Mouse (Mus musculus): ENCODE results near the gene Muc2. TPM values are rescaled to one million over a fixed set of nuclear protein-coding genes. Genes with fewer than 3 reads are reported as not detected.

The Muc2 gene
- polyA plus RNA-seq, 1 experiment from 2014 or later = 0.24 TPM

DNA sequence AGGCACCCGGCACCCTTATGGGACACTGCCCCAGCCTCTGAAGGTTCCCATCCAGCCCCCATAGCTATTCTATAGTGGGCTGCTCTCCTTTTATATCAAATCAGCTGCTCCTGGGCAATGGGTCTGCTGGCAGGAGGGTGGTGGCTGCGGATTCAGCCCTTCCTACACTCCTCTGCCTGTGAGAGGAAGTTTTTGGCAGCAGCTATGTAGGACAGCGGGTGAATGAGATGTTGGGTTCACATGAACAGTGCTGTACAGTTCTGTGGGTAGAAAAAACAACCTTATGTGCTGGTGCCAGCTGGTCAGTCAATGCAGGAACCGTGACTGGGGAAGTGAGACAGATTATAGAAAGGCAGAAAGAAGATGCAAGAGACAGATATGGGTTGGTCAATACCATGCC lies 11.2 kb upstream of the Muc2 start:
- 88% methylated on average over 4 of the region's 4 CpGs for WGBS
- no peak for ATAC-seq (ENCODE audit: low FRiP score)

DNA sequence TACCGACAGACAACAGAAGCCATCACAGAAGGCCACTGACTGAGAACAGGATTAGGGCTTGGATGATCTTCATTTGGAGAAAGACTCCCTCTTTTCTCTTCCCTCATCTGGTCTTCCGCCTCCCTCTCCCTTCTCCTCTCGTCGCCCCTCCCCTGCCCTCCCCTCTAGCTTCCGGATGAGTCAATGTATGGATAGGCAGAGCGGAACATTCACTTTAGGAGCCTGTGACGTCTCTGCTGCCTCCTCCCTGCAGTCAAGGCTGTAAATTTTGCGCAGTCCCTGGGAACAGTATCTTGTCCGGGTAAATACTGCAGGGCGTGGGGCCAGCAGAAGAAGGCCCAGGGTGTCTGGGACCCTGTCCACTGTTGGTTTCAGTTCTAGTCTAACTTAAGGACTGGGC lies 2.8 kb upstream of the Muc2 start:
- Histone ChIP-seq H3K27ac (no peak overlapping the region), H3K4me2 (no peak overlapping the region), H3K9me3 (no peaks in the 10 kb centered on the region), H3K36me3 (replicated peaks) (no peaks in the 10 kb centered on the region), H3K9ac (no peak overlapping the region), H3K4me3 (replicated peaks) (no peak overlapping the region), H3K4me1 (peaks cover 3% of the 10 kb centered on the region; the same call in 1 of the 2 replicates), H3K27me3 (peaks cover 4% of the 10 kb centered on the region; the same call in 1 of the 2 replicates)
- 68% methylated on average over 10 of the region's 10 CpGs for WGBS
- no peak for ATAC-seq (ENCODE audit: low FRiP score)

More for the DNA sequence above, 11.2 kb upstream of the Muc2 start:
- no peak overlapping the region for H3K27ac ChIP-seq
- no peak overlapping the region for H3K4me3 ChIP-seq (replicated peaks)
- H3K9ac ChIP-seq = no peak overlapping the region
- no peaks in the 10 kb centered on the region for H3K9me3 ChIP-seq
- H3K4me1 ChIP-seq = no peaks in the 10 kb centered on the region
- no peaks in the 10 kb centered on the region for H3K27me3 ChIP-seq
- H3K4me2 ChIP-seq = no peak overlapping the region
- no peaks in the 10 kb centered on the region for H3K36me3 ChIP-seq (replicated peaks)

DNA sequence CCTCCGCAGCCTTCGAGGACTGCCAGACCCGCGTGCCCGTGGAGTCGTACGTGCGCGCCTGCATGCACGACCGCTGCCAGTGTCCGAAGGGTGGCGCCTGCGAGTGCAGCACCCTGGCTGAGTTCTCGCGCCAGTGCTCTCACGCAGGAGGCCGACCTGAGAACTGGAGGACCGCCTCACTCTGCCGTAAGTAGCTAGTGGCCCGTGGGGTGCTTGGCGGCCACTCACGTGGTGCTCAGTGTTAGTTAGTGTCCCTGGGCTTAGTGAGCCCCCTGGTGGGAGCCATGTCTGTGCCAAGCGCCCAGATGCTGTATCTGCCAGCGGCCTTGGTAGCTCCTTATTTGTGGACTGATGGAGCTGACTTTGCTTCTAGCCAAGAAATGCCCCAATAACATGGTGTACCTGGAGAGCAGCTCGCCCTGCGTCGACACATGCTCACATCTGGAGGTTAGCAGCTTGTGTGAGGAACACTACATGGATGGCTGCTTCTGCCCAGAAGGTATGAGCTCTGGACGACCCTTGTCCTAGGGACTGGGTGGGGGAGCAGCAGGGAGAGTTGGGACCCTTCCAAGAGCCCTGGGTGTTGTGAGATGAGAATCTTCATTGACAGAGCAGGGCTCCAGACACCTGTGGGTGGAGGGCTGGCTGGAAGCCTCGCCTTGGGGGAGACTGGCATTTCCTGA lies 3.6 kb downstream of the Muc2 start:
- Histone ChIP-seq H3K4me1 (peaks cover 3% of the 10 kb centered on the region; the same call in 1 of the 2 replicates), H3K4me2 (peak overlapping the region; percentile 32), H3K9ac (no peak overlapping the region), H3K4me3 (replicated peaks) (0 out of 2 replicates have a peak overlapping the region, but pooled peaks have one; percentile 3), H3K36me3 (replicated peaks) (no peaks in the 10 kb centered on the region), H3K27me3 (peaks cover 1% of the 10 kb centered on the region; the same call in 1 of the 2 replicates), H3K27ac (no peak overlapping the region), H3K9me3 (no peaks in the 10 kb centered on the region)
- no peak for ATAC-seq (ENCODE audit: low FRiP score)
- WGBS = 57% methylated on average over 30 of the region's 30 CpGs

DNA sequence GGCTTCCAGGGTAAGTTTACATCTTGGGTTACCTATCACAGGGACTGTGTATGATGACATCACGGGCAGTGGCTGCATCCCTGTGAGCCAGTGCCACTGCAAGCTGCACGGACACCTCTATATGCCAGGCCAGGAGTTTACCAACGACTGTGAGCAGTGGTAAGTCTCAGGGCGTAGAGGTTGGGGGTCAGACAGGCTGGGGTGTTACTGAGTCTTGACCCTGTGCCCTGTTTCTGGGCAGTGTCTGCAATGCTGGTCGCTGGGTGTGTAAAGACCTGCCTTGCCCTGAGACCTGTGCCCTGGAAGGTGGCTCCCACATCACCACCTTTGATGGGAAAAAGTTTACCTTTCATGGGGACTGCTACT lies 4.1 kb downstream of the Muc2 start:
- Histone ChIP-seq H3K4me1 (peaks cover 3% of the 10 kb centered on the region; the same call in 1 of the 2 replicates), H3K27me3 (no peaks in the 10 kb centered on the region; the same call in 1 of the 2 replicates), H3K36me3 (replicated peaks) (no peaks in the 10 kb centered on the region), H3K4me2 (no peak overlapping the region), H3K27ac (no peak overlapping the region), H3K9ac (no peak overlapping the region), H3K9me3 (no peaks in the 10 kb centered on the region), H3K4me3 (replicated peaks) (no peak overlapping the region)
- 76% methylated on average over 5 of the region's 5 CpGs for WGBS
- ATAC-seq (ENCODE audit: low FRiP score) = no peak

DNA sequence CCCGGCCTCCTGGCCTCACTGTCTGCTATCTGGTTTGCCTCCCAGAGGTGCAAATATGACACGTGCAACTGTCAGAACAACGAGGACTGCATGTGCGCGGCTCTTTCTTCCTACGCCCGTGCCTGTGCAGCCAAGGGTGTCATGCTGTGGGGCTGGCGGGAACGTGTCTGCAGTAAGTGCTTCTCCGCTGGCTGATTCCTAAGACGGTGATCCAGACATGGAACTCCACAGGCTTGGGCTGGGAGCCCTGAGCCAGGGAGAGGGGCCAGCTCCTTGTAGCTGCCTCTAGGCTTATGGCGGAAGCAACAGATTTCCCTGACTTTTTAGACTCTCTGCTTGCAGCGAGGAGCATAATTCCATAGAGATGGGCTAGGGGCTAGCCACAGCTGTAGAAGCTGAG lies 6.4 kb downstream of the Muc2 start:
- H3K4me1 ChIP-seq = no peaks in the 10 kb centered on the region
- no peak overlapping the region for H3K4me3 ChIP-seq (replicated peaks)
- no peak overlapping the region for H3K27ac ChIP-seq
- no peaks in the 10 kb centered on the region for H3K36me3 ChIP-seq (replicated peaks)
- H3K9me3 ChIP-seq = no peaks in the 10 kb centered on the region
- no peaks in the 10 kb centered on the region; the same call in 1 of the 2 replicates for H3K27me3 ChIP-seq
- no peak overlapping the region for H3K4me2 ChIP-seq
- no peak overlapping the region for H3K9ac ChIP-seq
- WGBS = 83% methylated on average over 13 of the region's 13 CpGs
- no peak for ATAC-seq (ENCODE audit: low FRiP score)

- no peak overlapping the region for H3K9ac ChIP-seq
- no peak overlapping the region for H3K4me2 ChIP-seq
- H3K27me3 ChIP-seq = no peaks in the 10 kb centered on the region
- no peak for ATAC-seq (ENCODE audit: low FRiP score)
- H3K27ac ChIP-seq = no peak overlapping the region
- no peaks in the 10 kb centered on the region for H3K9me3 ChIP-seq
- H3K4me3 ChIP-seq (replicated peaks) = no peak overlapping the region
- WGBS = 86% methylated on average over 8 of the region's 8 CpGs
- H3K4me1 ChIP-seq = no peaks in the 10 kb centered on the region
- H3K36me3 ChIP-seq (replicated peaks) = no peaks in the 10 kb centered on the region
Measured at GRCm38 (mm10) chr7:141699556-141700220, 9.5 kb downstream of the Muc2 start.

DNA sequence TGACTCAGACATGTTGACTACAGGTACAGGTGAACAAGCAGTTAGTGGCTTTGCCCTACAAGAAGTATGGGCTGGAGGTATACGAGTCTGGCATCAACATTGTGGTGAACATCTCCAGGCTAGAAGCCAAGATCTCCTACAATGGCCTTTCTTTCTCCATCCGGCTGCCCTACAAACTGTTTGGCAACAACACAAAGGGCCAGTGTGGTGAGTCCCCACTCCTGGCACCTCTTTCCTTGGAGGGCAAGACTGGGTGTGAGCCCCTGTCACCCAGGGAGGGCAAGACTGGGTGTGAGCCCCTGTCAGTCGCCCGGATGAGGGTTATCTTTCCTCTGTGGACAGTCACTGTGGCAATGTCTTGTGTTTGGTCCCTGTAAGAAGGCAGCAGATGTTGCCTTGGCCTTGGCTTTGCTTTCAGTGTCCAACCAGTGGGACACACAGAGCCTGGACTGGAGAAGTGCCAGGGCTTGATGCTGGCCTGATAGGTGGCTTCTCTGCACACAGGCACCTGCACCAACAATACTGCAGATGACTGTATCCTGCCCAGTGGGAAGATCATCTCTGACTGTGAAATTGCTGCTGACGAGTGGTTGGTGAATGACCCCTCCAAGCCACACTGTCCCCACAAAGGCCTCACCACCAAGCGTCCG lies 57.4 kb downstream of the Muc2 start:
- Histone ChIP-seq H3K4me3 (replicated peaks) (no peak overlapping the region), H3K9me3 (no peaks in the 10 kb centered on the region), H3K4me1 (no peaks in the 10 kb centered on the region), H3K4me2 (no peak overlapping the region), H3K27ac (no peak overlapping the region), H3K36me3 (replicated peaks) (no peaks in the 10 kb centered on the region), H3K9ac (no peak overlapping the region), H3K27me3 (no peaks in the 10 kb centered on the region)
- WGBS = 87% methylated on average over 7 of the region's 7 CpGs
- no peak for ATAC-seq (ENCODE audit: low FRiP score)

DNA sequence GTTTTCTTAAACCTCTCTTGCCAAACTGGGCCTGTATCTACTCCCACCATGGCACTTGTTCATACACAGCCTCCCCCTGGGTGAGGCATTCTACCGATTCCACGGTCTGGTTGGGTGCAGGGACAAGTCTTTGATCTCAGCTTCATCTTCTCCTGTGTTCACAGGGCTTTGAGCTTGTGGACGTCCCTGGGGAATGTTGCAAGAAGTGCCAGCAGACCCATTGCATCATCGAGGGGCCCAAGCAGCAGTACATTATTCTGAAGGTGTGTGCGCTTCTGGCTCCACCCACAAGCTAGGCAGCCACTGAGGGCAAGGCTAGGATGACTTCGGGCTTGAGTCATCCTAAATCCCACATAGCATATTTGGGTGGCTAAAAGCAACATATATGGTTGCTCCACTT lies 62.4 kb downstream of the Muc2 start:
- Histone ChIP-seq H3K4me1 (no peaks in the 10 kb centered on the region), H3K9me3 (no peaks in the 10 kb centered on the region), H3K27ac (no peak overlapping the region), H3K4me3 (replicated peaks) (no peak overlapping the region), H3K36me3 (replicated peaks) (no peaks in the 10 kb centered on the region), H3K4me2 (no peak overlapping the region), H3K27me3 (no peaks in the 10 kb centered on the region), H3K9ac (no peak overlapping the region)
- ATAC-seq (ENCODE audit: low FRiP score) = no peak
- 83% methylated on average over 6 of the region's 6 CpGs for WGBS

GRCm38 (mm10) chr7:141755831-141756230 lies 65.7 kb downstream of the Muc2 start:
- H3K9me3 ChIP-seq = no peaks in the 10 kb centered on the region
- H3K4me2 ChIP-seq = no peak overlapping the region
- no peak overlapping the region for H3K9ac ChIP-seq
- no peak overlapping the region for H3K4me3 ChIP-seq (replicated peaks)
- H3K27me3 ChIP-seq = no peaks in the 10 kb centered on the region
- H3K27ac ChIP-seq = no peak overlapping the region
- 48% methylated on average over 4 of the region's 4 CpGs for WGBS
- no peak for ATAC-seq (ENCODE audit: low FRiP score)
- H3K4me1 ChIP-seq = no peaks in the 10 kb centered on the region
- H3K36me3 ChIP-seq (replicated peaks) = no peaks in the 10 kb centered on the region

- H3K9me3 ChIP-seq = no peaks in the 10 kb centered on the region
- WGBS = 77% methylated on average over 4 of the region's 4 CpGs
- no peaks in the 10 kb centered on the region for H3K4me1 ChIP-seq
- H3K36me3 ChIP-seq (replicated peaks) = no peaks in the 10 kb centered on the region
- H3K27ac ChIP-seq = no peak overlapping the region
- ATAC-seq (ENCODE audit: low FRiP score) = no peak
- no peak overlapping the region for H3K4me2 ChIP-seq
- H3K27me3 ChIP-seq = no peaks in the 10 kb centered on the region
- H3K9ac ChIP-seq = no peak overlapping the region
- no peak overlapping the region for H3K4me3 ChIP-seq (replicated peaks)
Measured at GRCm38 (mm10) chr7:141758291-141758690, 68.2 kb downstream of the Muc2 start.

DNA sequence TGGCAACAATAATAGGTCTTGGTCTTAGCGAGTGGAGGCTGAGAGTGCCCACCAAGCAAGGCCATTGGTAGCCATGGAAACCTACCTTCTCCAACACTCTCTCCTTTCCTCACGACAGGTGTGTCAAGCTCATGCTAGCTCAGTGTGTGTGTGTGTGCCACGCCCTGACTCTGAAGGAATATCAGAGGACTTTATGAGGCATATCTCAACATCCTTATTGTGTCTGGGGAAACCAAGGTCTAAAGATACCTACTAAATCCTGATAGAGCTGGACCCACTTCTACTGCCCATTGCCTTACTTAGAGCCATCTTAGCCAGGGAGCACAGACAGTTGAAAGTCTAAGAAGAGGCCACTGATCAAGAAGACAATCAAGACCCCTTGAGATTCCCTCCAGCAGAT lies 80.4 kb downstream of the Muc2 start:
- H3K4me1 ChIP-seq = peaks cover 20% of the 10 kb centered on the region
- no peak overlapping the region for H3K4me3 ChIP-seq (replicated peaks)
- WGBS = 84% methylated on average over 3 of the region's 3 CpGs
- no peak overlapping the region for H3K4me2 ChIP-seq
- H3K9ac ChIP-seq = no peak overlapping the region
- no peaks in the 10 kb centered on the region for H3K27me3 ChIP-seq
- no peak overlapping the region for H3K27ac ChIP-seq
- ATAC-seq (ENCODE audit: low FRiP score) = no peak
- no peaks in the 10 kb centered on the region for H3K9me3 ChIP-seq
- H3K36me3 ChIP-seq (replicated peaks) = no peaks in the 10 kb centered on the region

GRCm38 (mm10) chr7:141770988-141771387 lies 80.8 kb downstream of the Muc2 start:
- Histone ChIP-seq H3K9ac (no peak overlapping the region), H3K27ac (no peak overlapping the region), H3K4me3 (replicated peaks) (no peak overlapping the region), H3K27me3 (no peaks in the 10 kb centered on the region), H3K9me3 (no peaks in the 10 kb centered on the region), H3K36me3 (replicated peaks) (no peaks in the 10 kb centered on the region), H3K4me1 (peaks cover 20% of the 10 kb centered on the region), H3K4me2 (no peak overlapping the region)
- no peak for ATAC-seq (ENCODE audit: low FRiP score)
- 84% methylated on average over 8 of the region's 8 CpGs for WGBS
